Mouse (Mus musculus): Measurements from ENCODE around the gene Rftn1.

Gene Rftn1

GRCm38 (mm10) chr17:50201828-50202445, 11.5 kb upstream of the Rftn1 start:
- DNase-seq (ENCODE audit: low spot score in 2 of 2), result no peak

- no peak for DNase-seq (ENCODE audit: low spot score in 2 of 2)
Measured at GRCm38 (mm10) chr17:50199075-50199850, 8.8 kb upstream of the Rftn1 start.

- peak; percentile 33 to 68 for DNase-seq (ENCODE audit: low spot score in 2 of 2)
Measured at GRCm38 (mm10) chr17:50197572-50197971, 7.1 kb upstream of the Rftn1 start.

- DNase-seq (ENCODE audit: low spot score in 2 of 2), result no peak
Measured at GRCm38 (mm10) chr17:50196005-50196672, 5.7 kb upstream of the Rftn1 start.

- no peak for DNase-seq (ENCODE audit: low spot score in 2 of 2)
Measured at GRCm38 (mm10) chr17:50195399-50195798, 4.9 kb upstream of the Rftn1 start.

GRCm38 (mm10) chr17:50194541-50194940, 4.1 kb upstream of the Rftn1 start:
- no peak for DNase-seq (ENCODE audit: low spot score in 2 of 2)

- no peak for DNase-seq (ENCODE audit: low spot score in 2 of 2)
Measured at GRCm38 (mm10) chr17:50193653-50194052, 3.2 kb upstream of the Rftn1 start.

GRCm38 (mm10) chr17:50192376-50192940, 2.0 kb upstream of the Rftn1 start:
- DNase-seq (ENCODE audit: low spot score in 2 of 2), result no peak

GRCm38 (mm10) chr17:50191318-50191957, 964 bp upstream of the Rftn1 start:
- no peak for DNase-seq (ENCODE audit: low spot score in 2 of 2)

GRCm38 (mm10) chr17:50189381-50190012, 977 bp downstream of the Rftn1 start:
- peak; percentile 72 to 77 for DNase-seq (ENCODE audit: low spot score in 2 of 2)

GRCm38 (mm10) chr17:50188662-50189345, 1.7 kb downstream of the Rftn1 start:
- no peak for DNase-seq (ENCODE audit: low spot score in 2 of 2)

- no peak for DNase-seq (ENCODE audit: low spot score in 2 of 2)
Measured at GRCm38 (mm10) chr17:50185616-50186015, 4.9 kb downstream of the Rftn1 start.

- DNase-seq (ENCODE audit: low spot score in 2 of 2), result no peak
Measured at GRCm38 (mm10) chr17:50185083-50185482, 5.4 kb downstream of the Rftn1 start.

GRCm38 (mm10) chr17:50184217-50185038, 6.0 kb downstream of the Rftn1 start:
- no peak for DNase-seq (ENCODE audit: low spot score in 2 of 2)

- no peak for DNase-seq (ENCODE audit: low spot score in 2 of 2)
Measured at GRCm38 (mm10) chr17:50183300-50183699, 7.2 kb downstream of the Rftn1 start.

- DNase-seq (ENCODE audit: low spot score in 2 of 2), result peak; percentile 45 to 54
Measured at GRCm38 (mm10) chr17:50182542-50182951, 7.9 kb downstream of the Rftn1 start.

GRCm38 (mm10) chr17:50180899-50181570, 9.4 kb downstream of the Rftn1 start:
- no peak for DNase-seq (ENCODE audit: low spot score in 2 of 2)

GRCm38 (mm10) chr17:50173776-50174175, 16.7 kb downstream of the Rftn1 start:
- no peak for DNase-seq (ENCODE audit: low spot score in 2 of 2)

- DNase-seq (ENCODE audit: low spot score in 2 of 2), result no peak
Measured at GRCm38 (mm10) chr17:50173368-50173767, 17.1 kb downstream of the Rftn1 start.
